Mouse (Mus musculus): Measurements from ENCODE around the gene Pdha2. TPM values are rescaled to one million over a fixed set of nuclear protein-coding genes. Genes with fewer than 3 reads are reported as not detected.

The Pdha2 gene
- polyA plus RNA-seq, 1 experiment, result not detected

DNA sequence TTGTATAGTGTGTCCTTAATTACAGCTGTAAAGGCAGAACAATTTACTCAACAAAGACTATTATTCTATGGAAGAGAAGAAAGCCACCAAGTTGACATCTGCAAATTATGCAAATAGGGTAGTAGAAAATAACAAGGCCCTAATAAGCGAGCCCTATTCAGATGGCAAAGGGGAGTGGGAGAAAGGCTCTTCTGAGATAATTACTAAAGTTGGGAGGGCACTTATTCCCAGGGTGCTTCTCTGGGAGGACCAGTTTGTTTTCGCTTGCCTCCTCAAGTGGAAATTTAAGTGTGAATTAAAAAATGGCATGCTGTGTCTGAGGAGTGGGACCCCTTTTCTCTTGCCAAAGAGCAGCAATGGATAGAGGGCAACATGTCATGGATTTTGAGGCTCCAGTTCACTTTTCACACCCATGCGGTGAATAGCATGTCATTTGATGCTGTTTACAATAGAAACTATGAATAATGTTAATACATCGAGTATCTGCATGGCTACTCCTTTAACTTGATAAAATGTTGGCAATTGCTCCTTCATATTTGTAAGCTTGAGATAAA is 14.8 kb downstream of the Pdha2 start:
- WGBS, result 92% methylated on average over 4 of the region's 4 CpGs
- Histone ChIP-seq H3K4me1 (replicated peaks; ENCODE audit: control insufficient read depth, insufficient read depth, low read length) (no peaks in the 10 kb centered on the region), H3K27me3 (ENCODE audit: control insufficient read depth, insufficient read depth, low read length) (no peaks in the 10 kb centered on the region), H3K36me3 (ENCODE audit: control insufficient read depth, insufficient read depth, low read length) (no peaks in the 10 kb centered on the region), H3K27ac (ENCODE audit: control insufficient read depth, insufficient read depth, low read length) (no peak overlapping the region), H3K4me3 (ENCODE audit: control insufficient read depth, insufficient read depth, low read length) (no peak overlapping the region)
- no peak for TF ChIP-seq POLR2A (IDR thresholded peaks at IDR 0.05; ENCODE audit: control insufficient read depth, extremely low read depth, insufficient read depth, low read length, poor library complexity)
- TF ChIP-seq CTCF (IDR thresholded peaks at IDR 0.05; ENCODE audit: borderline replicate concordance, control insufficient read depth, extremely low read depth, insufficient read depth, low read length, poor library complexity), result no peak
- no peak for DNase-seq

GRCm38 (mm10) chr3:141191653-141192052 is 20.5 kb downstream of the Pdha2 start:
- H3K4me1 ChIP-seq (replicated peaks; ENCODE audit: control insufficient read depth, insufficient read depth, low read length), result no peaks in the 10 kb centered on the region

GRCm38 (mm10) chr3:141190429-141190828 is 21.7 kb downstream of the Pdha2 start:
- TF ChIP-seq POLR2A (IDR thresholded peaks at IDR 0.05; ENCODE audit: control insufficient read depth, extremely low read depth, insufficient read depth, low read length, poor library complexity), result no peak
- TF ChIP-seq CTCF (IDR thresholded peaks at IDR 0.05; ENCODE audit: borderline replicate concordance, control insufficient read depth, extremely low read depth, insufficient read depth, low read length, poor library complexity), result no peak
- Histone ChIP-seq H3K27me3 (ENCODE audit: control insufficient read depth, insufficient read depth, low read length) (no peaks in the 10 kb centered on the region), H3K27ac (ENCODE audit: control insufficient read depth, insufficient read depth, low read length) (no peak overlapping the region), H3K4me3 (ENCODE audit: control insufficient read depth, insufficient read depth, low read length) (no peak overlapping the region), H3K4me1 (replicated peaks; ENCODE audit: control insufficient read depth, insufficient read depth, low read length) (no peaks in the 10 kb centered on the region), H3K36me3 (ENCODE audit: control insufficient read depth, insufficient read depth, low read length) (no peaks in the 10 kb centered on the region)
- 93% methylated on average over 4 of the region's 4 CpGs for WGBS
- no peak for DNase-seq

More at GRCm38 (mm10) chr3:141191653-141192052, 20.5 kb downstream of the Pdha2 start:
- Histone ChIP-seq H3K27ac (ENCODE audit: control insufficient read depth, insufficient read depth, low read length) (no peak overlapping the region), H3K36me3 (ENCODE audit: control insufficient read depth, insufficient read depth, low read length) (no peaks in the 10 kb centered on the region), H3K27me3 (ENCODE audit: control insufficient read depth, insufficient read depth, low read length) (no peaks in the 10 kb centered on the region), H3K4me3 (ENCODE audit: control insufficient read depth, insufficient read depth, low read length) (no peak overlapping the region)
- 53% methylated on average over 3 of the region's 3 CpGs for WGBS
- TF ChIP-seq CTCF (IDR thresholded peaks at IDR 0.05; ENCODE audit: borderline replicate concordance, control insufficient read depth, extremely low read depth, insufficient read depth, low read length, poor library complexity) (no peak), POLR2A (IDR thresholded peaks at IDR 0.05; ENCODE audit: control insufficient read depth, extremely low read depth, insufficient read depth, low read length, poor library complexity) (no peak)
- DNase-seq, result no peak

DNA sequence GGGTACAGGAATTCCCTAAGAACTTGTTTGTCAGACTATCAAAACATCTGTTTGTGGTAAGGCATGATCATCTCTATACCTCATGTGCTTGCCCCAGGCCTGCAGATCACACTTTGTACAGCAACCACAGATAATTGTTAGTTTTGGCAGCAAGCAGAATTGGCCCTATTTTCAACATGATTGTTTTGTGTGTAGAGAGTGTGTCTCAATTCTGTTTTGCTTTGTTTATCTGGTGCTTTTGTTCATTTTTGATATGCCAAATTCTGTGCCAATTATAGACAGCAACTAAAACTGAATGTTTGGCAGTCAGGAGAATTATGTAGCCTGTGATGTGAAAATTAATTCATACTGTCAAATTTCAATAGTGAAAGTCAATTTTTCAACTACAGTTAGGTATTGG is 51.2 kb downstream of the Pdha2 start:
- no peaks in the 10 kb centered on the region for H3K36me3 ChIP-seq (ENCODE audit: control insufficient read depth, insufficient read depth, low read length)
- DNase-seq, result no peak
- H3K4me3 ChIP-seq (ENCODE audit: control insufficient read depth, insufficient read depth, low read length), result no peak overlapping the region
- H3K4me1 ChIP-seq (replicated peaks; ENCODE audit: control insufficient read depth, insufficient read depth, low read length), result no peaks in the 10 kb centered on the region
- no peaks in the 10 kb centered on the region for H3K27me3 ChIP-seq (ENCODE audit: control insufficient read depth, insufficient read depth, low read length)
- no peak overlapping the region for H3K27ac ChIP-seq (ENCODE audit: control insufficient read depth, insufficient read depth, low read length)
- TF ChIP-seq CTCF (IDR thresholded peaks at IDR 0.05; ENCODE audit: borderline replicate concordance, control insufficient read depth, extremely low read depth, insufficient read depth, low read length, poor library complexity) (no peak), POLR2A (IDR thresholded peaks at IDR 0.05; ENCODE audit: control insufficient read depth, extremely low read depth, insufficient read depth, low read length, poor library complexity) (no peak)

All from thymus, adult 2 months (tissue).